Mouse (Mus musculus): ENCODE data around the gene Dcun1d4.

GRCm38 (mm10) chr5:73512661-73513060, 31.9 kb downstream of the Dcun1d4 start:
- no peak for TF ChIP-seq GATA1 (IDR thresholded peaks at IDR 0.05; ENCODE audit: low read length)
- no peak for TF ChIP-seq TAL1 (IDR thresholded peaks at IDR 0.05; ENCODE audit: low read length)

Data from erythroblast, embryonic 14.5 days (primary cell).